Mouse (Mus musculus): ENCODE data around the gene Mettl8. TPM values are rescaled to one million over a fixed set of nuclear protein-coding genes. Genes with fewer than 3 reads are reported as not detected.
A peak's percentile ranks its signal among the peaks of the same experiment; 100 is the strongest.

Gene Mettl8
- 5.4 and 8.3 TPM in 2 replicates for polyA plus RNA-seq (2012; rRNA removed)

DNA sequence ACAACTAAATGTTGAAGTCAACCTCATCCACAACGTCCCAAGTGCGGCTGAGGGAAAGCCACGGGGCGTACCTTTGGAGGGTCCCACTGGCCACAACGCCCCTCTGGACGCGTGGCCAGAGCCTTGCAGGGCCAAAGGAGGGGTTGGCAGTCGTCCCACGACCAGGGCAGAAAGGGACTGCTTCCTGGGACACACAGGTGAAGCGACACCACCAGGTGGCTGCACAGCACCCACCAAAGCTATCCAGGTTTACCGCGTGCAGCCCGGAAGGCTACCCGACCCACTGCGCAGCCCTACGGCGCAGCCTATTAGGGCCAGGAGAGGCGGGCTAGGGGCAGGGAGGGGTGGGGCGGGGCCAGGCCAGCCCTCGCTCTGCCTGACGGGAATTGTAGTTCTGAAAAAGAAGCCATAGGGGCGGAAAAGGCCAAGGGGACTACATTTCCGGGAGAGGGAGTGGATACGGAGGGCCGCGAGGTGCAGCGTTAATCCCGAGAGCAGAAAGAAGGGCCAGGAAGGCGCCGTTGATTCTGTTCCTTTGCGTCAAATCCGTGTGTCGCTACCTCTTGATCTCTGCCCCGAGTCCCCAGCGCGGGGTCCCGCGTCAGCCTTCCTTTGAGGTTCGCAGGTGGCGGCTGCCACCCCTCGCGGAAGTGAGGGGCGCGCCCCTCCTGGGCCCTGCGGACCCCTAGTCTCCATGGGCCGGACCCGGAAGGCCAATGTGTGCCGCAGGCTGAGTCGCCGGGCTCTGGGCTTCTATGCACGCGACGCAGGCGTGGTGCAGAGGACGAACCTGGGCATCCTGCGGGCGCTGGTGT is at the start of gene Mettl8, which contains the start of gene Dcaf17:
Gene Mettl8 (minus strand): TSS at position 284 of the 815 bp plus-strand sequence.
Gene Dcaf17 (plus strand): TSS at position 29 of the 815 bp plus-strand sequence.
- peak; percentile 49 for DNase-seq (ENCODE audit: low read depth)

DNA sequence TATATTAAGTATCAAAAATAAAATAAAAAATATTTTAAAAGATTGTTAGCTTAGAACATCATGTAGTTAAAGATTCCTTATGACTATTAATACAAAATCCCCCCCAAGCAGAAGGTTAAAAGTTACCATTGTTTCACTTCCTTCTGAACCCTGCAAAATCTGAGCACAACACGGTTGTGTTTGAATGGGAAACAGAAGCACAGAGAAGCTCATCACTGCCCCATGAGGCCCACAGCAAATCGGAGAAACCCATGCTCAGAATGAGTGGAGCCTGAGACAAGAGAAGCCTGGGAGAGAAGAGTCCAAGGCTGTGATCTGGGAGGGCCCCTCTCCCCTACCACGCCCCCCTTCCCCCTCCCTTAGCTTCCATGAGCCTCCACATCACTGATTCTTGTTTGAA is 49.3 kb upstream of the Mettl8 start:
- DNase-seq (ENCODE audit: low read depth), result no peak

DNA sequence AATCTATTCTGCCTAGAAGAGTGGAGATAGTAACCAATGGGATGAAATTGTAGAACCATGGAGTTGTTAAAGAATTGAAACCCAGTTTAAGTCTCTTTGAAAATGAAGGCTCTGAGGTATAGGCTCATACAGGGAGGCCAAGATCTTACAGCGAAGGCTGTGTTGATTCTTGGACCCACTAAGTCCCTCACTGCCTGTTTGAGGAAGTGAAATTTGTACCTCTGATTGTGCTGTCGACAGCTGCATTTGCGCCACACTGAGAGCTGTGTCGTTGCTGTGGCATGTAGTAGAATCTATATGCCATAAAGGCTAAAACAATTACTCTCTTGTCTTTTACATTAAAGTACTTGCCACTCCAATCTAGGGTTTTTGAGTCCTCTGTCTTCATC is 47.9 kb upstream of the Mettl8 start:
- no peak for DNase-seq (ENCODE audit: low read depth)

DNA sequence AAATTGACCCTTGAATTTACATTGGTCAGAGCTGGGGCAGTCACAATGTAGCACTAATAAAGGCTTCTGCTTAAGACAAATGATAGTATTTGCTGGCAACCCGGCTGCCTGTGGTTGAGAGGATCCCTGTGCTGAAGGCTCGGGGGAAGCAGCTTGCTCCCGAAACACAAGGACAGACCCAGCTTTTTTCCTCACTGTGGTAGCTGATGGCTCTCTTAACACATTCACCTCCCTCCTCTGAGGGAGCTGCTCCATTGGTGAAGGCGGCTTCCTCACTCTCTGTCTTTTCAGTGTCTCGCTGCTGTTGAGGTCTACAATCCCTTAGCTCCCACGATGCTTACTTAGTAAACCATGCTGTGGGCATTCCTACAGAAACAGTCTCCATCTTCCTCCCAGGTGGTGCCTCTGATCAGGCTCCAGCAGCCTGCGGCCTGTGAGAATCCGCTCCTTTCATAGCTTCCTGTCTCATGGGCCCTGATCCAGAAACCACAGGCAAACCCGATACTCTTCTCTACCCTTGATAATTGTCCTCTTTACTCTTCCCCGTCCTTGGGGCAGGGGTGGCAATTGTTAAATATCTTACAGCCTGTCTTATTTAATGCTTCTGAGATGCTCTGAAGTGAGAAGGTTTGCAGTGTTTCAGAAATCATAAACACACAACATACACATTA is 47.4 kb upstream of the Mettl8 start:
- no peak for DNase-seq (ENCODE audit: low read depth)

DNA sequence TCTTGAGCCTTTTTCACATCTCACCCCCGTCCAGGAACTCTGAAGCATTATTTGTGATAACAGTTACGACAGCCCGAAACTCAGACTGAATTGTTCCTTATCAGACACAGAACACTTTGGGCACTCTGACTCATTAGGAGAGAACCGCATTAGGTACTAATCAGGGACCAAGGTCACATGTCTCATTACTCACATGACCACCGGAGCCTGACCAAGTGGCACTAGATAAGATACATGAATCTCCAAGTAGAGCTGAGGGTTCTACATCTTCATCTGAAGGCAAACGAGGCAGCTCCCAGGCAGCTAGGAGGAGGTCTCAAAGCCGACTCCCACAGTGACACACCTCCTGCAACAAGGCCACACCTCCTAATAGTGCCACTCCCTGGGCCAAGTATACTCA is 40.8 kb upstream of the Mettl8 start:
- DNase-seq (ENCODE audit: low read depth), result no peak

DNA sequence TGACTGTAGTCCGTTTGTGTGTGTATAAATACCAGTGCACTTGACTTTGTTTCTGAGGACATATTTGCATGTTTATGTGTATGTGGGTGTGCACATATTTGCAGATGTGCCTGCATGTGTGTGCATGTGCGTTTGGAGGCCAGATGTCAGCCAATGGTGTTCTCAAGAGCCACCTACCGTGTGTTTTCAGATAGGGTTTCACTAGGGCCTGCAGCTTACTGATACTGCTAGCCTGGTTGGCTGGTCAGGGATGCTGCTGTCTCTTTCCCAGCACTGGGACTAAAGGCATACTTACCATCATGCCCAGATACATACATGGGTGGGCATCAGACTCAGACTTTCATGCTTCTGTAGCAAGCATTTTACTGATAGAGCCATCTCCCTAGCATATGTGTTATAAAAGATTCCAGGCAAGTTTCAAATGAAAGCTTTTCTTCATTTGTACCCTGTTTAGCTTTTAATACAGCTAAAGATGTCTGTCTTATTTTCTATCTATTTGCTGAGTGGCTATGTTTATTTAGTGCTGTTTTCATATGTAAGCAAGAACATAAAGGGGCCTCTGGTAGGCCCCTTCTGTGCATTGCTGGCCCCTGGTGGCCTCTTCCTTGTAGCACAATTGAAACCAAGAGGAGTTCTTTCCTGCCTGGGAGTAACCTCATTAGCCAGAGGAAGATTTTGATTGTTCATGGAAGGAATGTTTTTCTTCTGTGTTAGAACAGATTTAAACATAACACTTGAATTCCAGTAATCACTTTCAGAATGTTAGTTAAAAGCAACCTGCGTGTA is 35.5 kb upstream of the Mettl8 start:
- DNase-seq (ENCODE audit: low read depth), result no peak

DNA sequence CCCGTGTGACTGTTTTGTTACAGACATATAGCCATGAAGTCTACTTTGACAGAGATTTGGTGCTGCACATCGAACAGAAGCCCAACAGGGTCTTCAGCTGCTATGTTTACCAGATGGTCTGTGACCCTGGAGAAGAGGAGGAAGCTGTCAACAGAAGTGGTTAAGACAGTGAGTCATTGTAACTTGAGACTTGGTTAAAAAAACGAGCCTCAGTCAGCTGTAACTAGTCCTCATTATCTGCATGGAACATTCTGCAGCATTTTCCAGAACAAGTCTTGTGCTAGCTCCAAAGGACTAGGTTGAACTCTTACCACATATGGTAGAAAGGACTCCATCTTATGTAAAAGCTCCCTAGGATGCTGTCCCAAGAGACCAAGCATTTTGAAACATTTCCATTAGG is 34.4 kb upstream of the Mettl8 start:
- DNase-seq (ENCODE audit: low read depth), result no peak

DNA sequence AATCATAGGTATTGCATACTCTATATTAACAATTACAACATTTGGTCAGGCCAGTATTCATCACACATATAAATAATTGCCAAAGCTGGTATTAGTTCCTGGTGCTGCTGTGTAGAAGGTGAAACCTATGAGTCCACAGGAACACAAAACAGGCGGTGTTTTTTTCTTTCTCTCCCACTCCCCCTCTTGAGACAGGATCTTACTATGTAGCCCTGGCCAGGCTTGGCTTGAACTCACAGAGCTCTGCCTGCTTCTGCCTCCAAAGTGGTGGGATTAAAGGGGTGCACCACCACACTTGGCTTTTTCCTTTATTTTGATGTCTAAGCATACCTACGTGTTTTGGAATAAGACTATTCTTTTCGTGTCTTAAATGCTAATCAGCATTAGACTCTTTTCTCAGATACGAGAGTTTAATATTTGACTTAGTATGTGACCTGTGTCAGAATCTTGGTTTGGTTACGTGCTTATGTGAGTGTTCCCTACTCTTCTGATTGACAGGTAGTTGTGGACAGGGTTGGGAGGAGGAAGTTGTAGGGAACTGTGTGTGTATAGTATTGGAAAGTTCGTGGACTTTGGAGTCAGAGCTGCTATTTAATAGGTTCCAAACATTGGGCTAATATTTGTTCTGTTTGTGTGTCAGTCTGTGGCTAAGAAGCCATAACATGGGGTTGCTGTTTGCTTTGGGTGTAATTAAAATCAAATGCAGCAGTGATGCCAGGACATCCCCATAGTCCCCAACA is 28.2 kb upstream of the Mettl8 start:
- DNase-seq (ENCODE audit: low read depth), result no peak

DNA sequence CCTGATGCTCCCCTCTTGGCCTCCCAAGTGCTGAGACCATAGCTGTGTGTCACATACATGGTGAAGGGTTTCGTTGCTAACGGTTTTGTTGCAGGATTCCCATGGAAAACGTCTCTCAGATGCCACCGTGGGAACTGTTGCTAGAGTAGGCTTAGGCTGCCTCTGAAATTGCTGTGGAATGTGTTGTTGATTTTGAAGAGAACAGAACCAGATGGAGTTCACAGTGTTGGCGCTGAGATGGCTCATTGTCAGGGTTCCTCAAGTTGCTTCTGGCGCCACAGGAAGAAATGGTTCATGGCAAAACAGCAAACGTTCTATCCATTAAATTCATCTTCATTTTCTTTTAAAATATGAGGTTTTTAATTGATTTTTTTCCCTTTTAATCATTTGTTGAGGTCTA is 27.0 kb upstream of the Mettl8 start:
- DNase-seq (ENCODE audit: low read depth), result no peak

DNA sequence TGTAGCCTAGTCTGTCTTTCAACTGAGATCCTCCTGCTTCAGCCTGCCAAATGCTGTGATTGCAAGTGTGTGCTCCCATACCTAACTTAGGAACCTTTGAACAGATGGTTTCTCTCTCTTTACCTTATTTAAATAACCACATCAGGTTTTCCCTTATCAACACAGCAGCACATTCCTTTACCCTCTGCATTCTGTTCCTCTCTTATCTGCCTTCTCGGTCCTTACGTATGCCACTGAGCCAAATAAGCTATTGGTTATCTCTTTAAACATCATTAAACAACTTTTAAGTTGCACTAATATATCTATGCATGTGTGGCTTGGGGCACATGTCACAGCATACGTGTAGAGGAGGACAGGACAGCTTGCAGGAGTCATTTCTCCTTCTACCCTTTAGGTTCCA is 18.4 kb upstream of the Mettl8 start:
- no peak for DNase-seq (ENCODE audit: low read depth)

DNA sequence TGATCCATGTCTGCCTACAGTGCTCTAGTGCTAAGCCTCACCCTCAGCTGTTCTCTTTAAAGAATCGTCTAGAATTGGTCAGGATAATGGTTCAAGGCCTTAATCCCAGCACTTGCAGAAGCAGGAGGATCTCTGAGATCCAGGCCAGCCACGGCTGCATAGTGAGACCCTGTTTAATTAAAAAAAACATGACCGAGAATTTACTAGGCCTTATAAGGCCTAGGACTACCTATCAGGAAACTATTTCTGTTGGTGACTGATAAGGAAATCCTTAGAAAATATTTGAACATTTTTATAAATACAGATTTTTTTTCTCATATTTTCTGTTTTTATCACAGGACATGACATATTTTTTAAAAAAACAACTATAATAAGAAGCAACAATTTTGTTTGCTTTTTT is 17.9 kb upstream of the Mettl8 start:
- no peak for DNase-seq (ENCODE audit: low read depth)

DNA sequence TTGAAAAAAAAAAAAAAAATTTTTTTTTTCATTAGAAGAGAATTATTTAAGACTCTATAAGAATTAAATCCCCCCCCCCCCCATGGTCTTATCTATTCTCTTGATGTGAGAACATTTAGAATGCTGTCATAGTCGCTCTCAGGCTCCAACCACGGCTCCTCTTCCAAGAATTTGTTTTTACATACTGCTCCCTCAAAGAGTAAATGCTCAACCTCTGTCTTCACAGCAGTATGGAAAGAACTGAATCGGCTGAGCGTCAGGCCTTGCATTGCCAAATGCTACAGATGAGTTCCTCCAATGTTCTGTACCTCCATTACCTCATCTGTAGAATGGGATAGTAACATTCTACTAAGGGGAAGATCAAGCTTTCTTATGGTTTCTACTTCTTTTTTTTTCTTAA is 16.2 kb upstream of the Mettl8 start:
- DNase-seq (ENCODE audit: low read depth), result no peak

DNA sequence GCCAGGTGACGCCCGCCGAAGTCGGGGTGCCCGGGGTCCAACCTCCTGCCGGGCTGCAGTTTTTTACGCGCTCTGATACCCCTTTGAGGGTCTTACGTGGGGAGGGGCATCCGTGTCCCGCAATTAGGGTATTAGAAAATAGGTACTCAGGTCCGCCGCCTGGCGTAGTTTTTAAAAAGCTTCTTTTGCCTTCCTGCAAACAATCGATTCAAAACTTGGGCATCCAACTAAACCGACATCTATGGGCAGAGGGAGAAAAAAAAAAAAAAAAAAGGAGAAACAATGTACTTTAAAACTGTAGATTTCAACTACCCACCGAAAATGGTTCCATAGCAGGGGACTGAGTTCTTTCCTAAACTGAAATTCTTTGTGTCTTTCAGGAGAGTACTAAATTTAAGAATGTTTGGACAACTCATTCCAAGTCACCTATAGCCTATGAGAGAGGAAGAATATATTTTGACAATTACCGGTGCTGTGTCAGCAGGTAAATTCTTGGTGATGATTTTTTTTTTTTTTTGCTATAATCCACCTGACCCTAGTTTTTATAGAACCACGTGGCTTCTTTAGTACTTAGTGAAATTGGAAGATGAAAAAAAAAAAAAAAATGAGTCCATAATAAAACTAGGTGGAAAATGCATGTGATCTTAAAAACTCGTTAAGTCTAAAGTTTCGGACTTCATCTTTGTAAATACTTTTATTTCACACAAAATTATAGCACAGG is 892 bp upstream of the Mettl8 start:
- no peak for DNase-seq (ENCODE audit: low read depth)

DNA sequence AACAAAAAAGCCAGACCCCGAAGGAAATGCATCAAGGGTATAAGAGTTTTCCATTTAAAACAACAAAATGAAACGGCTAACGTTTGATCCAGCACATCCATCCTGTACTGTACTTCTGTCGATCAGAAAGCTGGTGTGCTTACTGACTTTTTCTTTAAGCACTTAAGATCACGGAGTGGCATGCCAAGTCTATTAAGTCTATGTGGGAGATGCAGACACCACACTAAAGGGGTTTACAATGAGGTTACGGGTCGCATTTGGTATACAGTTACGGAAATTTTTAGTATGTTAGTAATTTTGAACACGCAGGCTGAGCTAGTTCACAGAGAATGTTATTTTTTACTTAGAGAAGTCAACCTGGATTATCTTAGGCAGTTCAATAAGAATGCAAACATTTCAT is 667 bp downstream of the Mettl8 start:
- DNase-seq (ENCODE audit: low read depth), result no peak

DNA sequence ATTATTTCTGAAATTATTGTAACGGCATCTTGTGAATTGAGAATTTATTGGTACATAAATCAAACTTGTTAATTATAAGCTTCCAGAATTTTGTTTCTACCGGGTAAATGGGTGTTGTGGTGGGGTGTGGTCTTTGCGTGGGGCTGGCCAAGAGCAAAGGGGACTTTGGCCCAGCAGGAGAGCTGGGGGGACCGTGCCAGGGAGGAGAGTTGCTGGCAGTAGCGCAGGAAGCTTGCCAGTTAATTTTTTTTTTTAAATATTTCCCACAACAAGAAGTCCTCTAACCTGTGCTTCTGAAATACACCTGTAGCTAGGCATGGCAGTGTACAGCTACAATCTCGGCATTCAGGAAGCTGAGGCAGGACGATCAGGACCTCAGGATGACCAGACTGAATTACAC is 4.9 kb downstream of the Mettl8 start:
- DNase-seq (ENCODE audit: low read depth), result no peak

DNA sequence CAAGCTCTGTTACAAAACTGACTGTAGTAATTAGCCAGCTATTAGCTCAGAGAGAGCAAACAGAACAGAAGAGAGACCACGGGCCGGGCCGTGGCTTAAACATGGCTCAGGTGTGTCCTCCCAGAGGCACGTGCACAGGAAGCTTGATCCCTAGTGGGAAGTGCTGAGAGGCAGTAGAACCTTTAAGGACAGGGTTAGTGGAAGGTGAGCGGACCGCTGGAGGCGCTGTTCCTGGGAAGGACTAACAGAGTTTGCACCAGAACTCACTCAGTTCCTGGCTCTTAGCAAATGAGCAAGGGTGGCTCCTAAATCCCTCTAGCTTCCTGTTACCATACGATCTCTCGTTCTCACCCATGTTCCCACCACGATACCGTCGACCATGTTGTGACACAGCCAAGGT is 6.5 kb downstream of the Mettl8 start:
- no peak for DNase-seq (ENCODE audit: low read depth)

DNA sequence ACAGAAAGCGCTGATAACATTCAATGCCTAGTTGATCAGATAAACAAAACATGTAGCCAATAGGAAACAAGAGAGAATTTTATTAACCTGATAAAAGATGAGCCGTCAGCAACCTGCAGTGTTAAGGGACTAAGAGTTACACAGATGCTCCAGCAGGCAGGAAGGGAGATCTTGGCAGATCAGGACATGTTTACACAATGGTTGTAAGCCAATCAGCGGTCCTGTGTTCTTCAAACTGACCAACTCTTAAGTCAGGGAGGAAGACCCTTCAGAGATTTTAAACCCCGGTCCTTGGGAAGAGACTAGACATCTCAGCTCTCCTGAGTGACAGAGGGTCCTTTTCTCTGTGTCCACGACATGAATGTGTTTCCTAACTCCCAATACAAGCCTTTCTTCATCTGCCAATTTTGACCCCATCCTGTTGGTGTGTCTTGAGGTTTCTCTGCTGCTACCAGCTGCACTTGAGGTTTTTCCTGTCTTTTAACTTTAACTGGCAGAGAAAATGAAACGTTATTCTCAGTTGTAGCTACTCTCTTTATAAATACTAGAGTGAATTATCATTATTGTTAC is 8.5 kb downstream of the Mettl8 start:
- DNase-seq (ENCODE audit: low read depth), result no peak

DNA sequence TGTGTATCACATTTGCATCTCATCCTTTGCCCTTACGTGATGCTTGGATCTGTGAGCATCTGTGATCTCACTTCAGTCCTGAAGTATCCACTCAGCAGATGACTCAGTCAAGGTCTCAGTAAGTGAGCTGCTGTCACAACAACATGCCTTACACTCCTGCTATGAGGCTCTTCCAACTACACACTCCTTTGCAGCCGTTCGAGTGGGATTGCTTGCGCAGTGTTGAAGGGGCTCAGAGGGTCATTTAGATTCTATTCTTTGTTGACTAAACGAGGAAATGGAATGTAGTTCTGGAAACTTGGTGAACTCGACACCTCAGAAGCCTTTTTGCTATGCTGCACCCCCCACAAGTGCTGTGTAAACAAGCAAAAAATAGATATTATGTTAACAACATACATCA is 9.2 kb downstream of the Mettl8 start:
- no peak for DNase-seq (ENCODE audit: low read depth)

DNA sequence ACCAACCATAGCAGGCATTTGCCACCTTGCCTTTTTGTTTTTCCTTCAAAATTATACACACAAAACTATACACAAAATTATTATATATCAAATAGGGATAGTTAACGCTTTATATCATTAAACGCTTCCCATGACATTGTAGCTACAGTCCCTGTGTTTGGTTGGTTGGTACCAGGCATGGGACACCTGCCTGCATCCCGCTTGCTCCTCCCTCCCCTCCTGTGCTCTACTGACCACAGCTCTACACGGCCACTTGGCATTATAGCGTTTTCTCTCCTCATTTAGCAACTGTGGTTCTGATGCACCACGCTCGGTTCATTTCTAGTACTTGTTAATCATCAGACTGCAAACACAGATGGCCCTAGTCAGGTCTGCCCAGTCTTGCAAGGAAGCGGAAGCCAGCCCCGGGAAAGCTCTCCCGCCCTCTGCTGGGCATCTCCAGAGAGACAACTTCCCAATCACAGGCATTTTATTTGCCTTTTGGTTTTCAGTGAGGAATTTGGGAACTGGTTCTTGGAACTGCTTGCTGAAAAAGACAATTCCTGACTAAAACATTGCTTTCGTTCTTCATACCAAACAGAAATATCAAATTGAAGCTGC is 15.8 kb downstream of the Mettl8 start:
- DNase-seq (ENCODE audit: low read depth), result no peak

DNA sequence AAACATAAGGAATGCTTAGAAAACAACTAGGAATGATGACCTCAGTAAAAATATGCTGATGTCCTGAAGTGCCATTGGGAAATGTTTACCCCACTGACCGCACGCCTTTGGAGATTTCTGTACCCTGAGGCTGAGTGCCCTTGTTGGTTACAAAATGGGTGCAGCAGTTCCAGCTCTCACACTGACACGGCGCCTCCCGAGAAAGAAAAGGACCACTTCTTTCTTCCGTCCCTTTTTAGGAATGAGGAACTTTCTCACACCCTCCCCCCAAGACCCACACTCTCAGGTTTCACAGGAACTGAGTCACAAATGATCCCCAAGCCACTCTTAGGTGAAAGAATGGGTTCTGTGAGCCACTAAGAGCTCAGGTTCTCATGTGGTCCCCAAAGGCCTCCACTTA is 17.9 kb downstream of the Mettl8 start:
- DNase-seq (ENCODE audit: low read depth), result no peak

Measured in gonadal fat pad, adult 2 months (tissue).